Mouse (Mus musculus) ES-Bruce4 (cell line): ENCODE data around the gene Gnl3.

ENCODE experiments used
- CTCF ChIP-seq: IDR thresholded peaks from one replicate; pipeline ENCODE4 v1.8.1; 2011; ENCODE audit warnings: low read depth, low read length
- EP300 ChIP-seq: IDR thresholded peaks from 2 replicates; pipeline ENCODE4 v1.6.1; 2011; ENCODE audit warnings: low read depth, low read length; ENCODE audit not compliant: insufficient read depth

- TF ChIP-seq CTCF (no peak), EP300 (no peak)
These were observed 17.4 kb downstream of the Gnl3 start, which contains the start of the genes Glt8d1 and Spcs1 for GRCm38 (mm10) chr14:31001307-31002205.
